Mouse (Mus musculus) megakaryocyte, embryonic 14.5 days (primary cell): ENCODE measurements around the gene Tst.

Source experiments
- FLI1 ChIP-seq: IDR thresholded peaks from 2 replicates; pipeline ENCODE4 v1.6.1; 2012; ENCODE audit warnings: low read length, inconsistent platforms, mixed read lengths
- GATA1 ChIP-seq: IDR thresholded peaks from 3 replicates; pipeline ENCODE4 v1.6.1; 2012; ENCODE audit warnings: mixed read lengths, low read length, inconsistent platforms, borderline replicate concordance

GRCm38 (mm10) chr15:78401345-78401744 is 4.4 kb downstream of the Tst start:
- 0 out of 3 replicates have a peak, but pooled peaks have one; percentile 25 for TF ChIP-seq GATA1
- no peak for TF ChIP-seq FLI1
